Mouse (Mus musculus) left cerebral cortex, adult 8-10 months (tissue): ENCODE results near the gene Eps8l1. TPM values are rescaled to one million over a fixed set of nuclear protein-coding genes. Genes with fewer than 3 reads are reported as not detected.
A peak's percentile ranks its signal among the peaks of the same experiment; 100 is the strongest.

Experiments used
- DNase-seq, 2 experiments: peaks; one replicate each; pipeline ENCODE4 v3.0.0; 2022; ENCODE audit warnings: low spot score in 2 of 2
- total RNA-seq, 4 experiments: library from RNA; stranded (reverse); gene quantifications; 2 replicates each; pipeline ENCODE4 v1.2.4; 2022

Gene Eps8l1
- total RNA-seq, 4 experiments from 2014 or later: 1.5 to 3.6 (median 2.9) TPM

- DNase-seq: peak in 1 of 2 experiments; percentile 53
These were observed 17.7 kb downstream of the Eps8l1 start for GRCm38 (mm10) chr7:4478021-4478795.

- DNase-seq: no peak
These were observed 18.4 kb downstream of the Eps8l1 start for GRCm38 (mm10) chr7:4478796-4479291.

- DNase-seq: no peak
These were observed 19.2 kb downstream of the Eps8l1 start for GRCm38 (mm10) chr7:4479674-4480073.

- no peak for DNase-seq
These were observed 21.8 kb downstream of the Eps8l1 start for GRCm38 (mm10) chr7:4482281-4482680.

- no peak for DNase-seq
These were observed 30.8 kb downstream of the Eps8l1 start for GRCm38 (mm10) chr7:4491308-4491707.

- DNase-seq: no peak
These were observed 32.1 kb downstream of the Eps8l1 start for GRCm38 (mm10) chr7:4492284-4493224.

GRCm38 (mm10) chr7:4493991-4494390, 33.5 kb downstream of the Eps8l1 start:
- DNase-seq: no peak

GRCm38 (mm10) chr7:4496468-4496867, 36.0 kb downstream of the Eps8l1 start:
- no peak for DNase-seq

- DNase-seq: no peak
These were observed 36.9 kb downstream of the Eps8l1 start for GRCm38 (mm10) chr7:4497271-4497903.

GRCm38 (mm10) chr7:4498251-4498650, 37.8 kb downstream of the Eps8l1 start:
- no peak for DNase-seq

- no peak for DNase-seq
These were observed 38.6 kb downstream of the Eps8l1 start for GRCm38 (mm10) chr7:4499034-4499433.

- peak; percentile 25 to 42 for DNase-seq
These were observed 40.5 kb downstream of the Eps8l1 start for GRCm38 (mm10) chr7:4500892-4501471.

- peak; percentile 91 to 93 for DNase-seq
These were observed 41.3 kb downstream of the Eps8l1 start, which contains the start of gene Ppp1r12c for GRCm38 (mm10) chr7:4501558-4502397. Gene Ppp1r12c (minus strand): TSS chr7:4501680.

GRCm38 (mm10) chr7:4502421-4503090, 42.1 kb downstream of the Eps8l1 start:
- DNase-seq: peak; percentile 32 to 67

- DNase-seq: no peak
These were observed 42.6 kb downstream of the Eps8l1 start for GRCm38 (mm10) chr7:4503100-4503499.

GRCm38 (mm10) chr7:4503858-4504257, 43.4 kb downstream of the Eps8l1 start:
- DNase-seq: no peak

- no peak for DNase-seq
These were observed 44.4 kb downstream of the Eps8l1 start for GRCm38 (mm10) chr7:4504646-4505435.

- DNase-seq: no peak
These were observed 46.7 kb downstream of the Eps8l1 start for GRCm38 (mm10) chr7:4507220-4507619.
